Mouse (Mus musculus): ENCODE measurements around the gene Gab2. TPM values are rescaled to one million over a fixed set of nuclear protein-coding genes. Genes with fewer than 3 reads are reported as not detected.

Gab2 gene
- polyA plus RNA-seq, 1 experiment: 6.2 TPM

DNA sequence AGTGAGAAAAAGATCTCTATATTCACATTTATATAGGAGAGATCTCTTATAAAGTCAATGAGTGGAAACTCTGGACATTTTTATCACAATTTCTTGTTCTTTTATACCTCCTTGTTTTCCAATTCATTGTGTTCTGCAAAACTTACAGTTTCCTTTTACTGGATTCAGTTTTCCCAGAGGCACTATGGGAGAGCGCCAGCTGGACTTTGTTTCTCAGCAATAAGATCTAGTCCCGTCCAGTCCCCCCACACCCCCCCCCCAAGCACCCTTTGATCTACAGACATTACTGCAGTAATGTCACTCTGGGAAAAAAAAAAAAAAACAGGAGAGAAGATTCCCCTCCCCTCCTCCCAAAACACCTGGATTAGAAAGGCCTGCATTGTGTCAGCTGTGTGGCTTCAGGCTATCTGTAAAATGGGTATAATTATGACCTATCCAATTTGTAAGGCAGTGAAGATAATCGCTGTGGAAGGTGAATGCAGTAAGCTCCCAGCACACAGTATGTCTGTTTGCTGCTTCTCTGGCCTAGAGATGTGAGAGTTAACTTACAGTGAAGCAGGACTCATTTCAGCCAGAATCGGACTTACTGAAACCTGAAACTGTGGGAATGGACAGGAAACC, 655 bp upstream of the Gab2 start:
- H3K36me3 ChIP-seq (ENCODE audit: control insufficient read depth, insufficient read depth, low read length): no peaks in the 10 kb centered on the region
- WGBS: 83% methylated on average over 4 of the region's 4 CpGs
- peaks cover 14% of the 10 kb centered on the region for H3K4me1 ChIP-seq (replicated peaks; ENCODE audit: control insufficient read depth, insufficient read depth, low read length)
- no peak for DNase-seq
- H3K27me3 ChIP-seq (ENCODE audit: control insufficient read depth, insufficient read depth, low read length): peaks cover 8% of the 10 kb centered on the region
- H3K4me3 ChIP-seq (ENCODE audit: control insufficient read depth, insufficient read depth, low read length): peak overlapping the region; percentile 73; the same call in 1 of the 2 replicates
- no peak overlapping the region for H3K27ac ChIP-seq (ENCODE audit: control insufficient read depth, insufficient read depth, low read length)
- TF ChIP-seq CTCF (IDR thresholded peaks at IDR 0.05; ENCODE audit: borderline replicate concordance, control insufficient read depth, extremely low read depth, insufficient read depth, low read length, poor library complexity): no peak
- no peak for TF ChIP-seq POLR2A (IDR thresholded peaks at IDR 0.05; ENCODE audit: control insufficient read depth, extremely low read depth, insufficient read depth, low read length, poor library complexity)

DNA sequence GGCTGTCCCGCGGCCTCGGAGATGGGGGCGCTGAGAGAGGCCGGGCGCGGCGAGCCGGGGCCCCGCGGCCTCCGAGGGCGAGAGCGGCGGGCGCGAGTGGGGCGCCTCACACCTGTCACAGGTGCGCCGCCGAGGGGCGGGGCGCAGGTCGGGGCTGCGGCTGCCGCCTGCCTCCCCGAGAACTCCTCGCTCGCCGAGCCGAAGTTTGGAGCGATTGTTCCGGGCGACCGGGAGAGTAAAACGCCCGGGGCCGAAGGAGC, 503 bp downstream of the Gab2 start:
- Histone ChIP-seq H3K27ac (ENCODE audit: control insufficient read depth, insufficient read depth, low read length) (no peak overlapping the region), H3K36me3 (ENCODE audit: control insufficient read depth, insufficient read depth, low read length) (no peaks in the 10 kb centered on the region), H3K4me1 (replicated peaks; ENCODE audit: control insufficient read depth, insufficient read depth, low read length) (peaks cover 14% of the 10 kb centered on the region), H3K27me3 (ENCODE audit: control insufficient read depth, insufficient read depth, low read length) (peaks cover 8% of the 10 kb centered on the region), H3K4me3 (ENCODE audit: control insufficient read depth, insufficient read depth, low read length) (peak overlapping the region; percentile 73)
- no peak for DNase-seq
- TF ChIP-seq POLR2A (IDR thresholded peaks at IDR 0.05; ENCODE audit: control insufficient read depth, extremely low read depth, insufficient read depth, low read length, poor library complexity) (no peak), CTCF (IDR thresholded peaks at IDR 0.05; ENCODE audit: borderline replicate concordance, control insufficient read depth, extremely low read depth, insufficient read depth, low read length, poor library complexity) (no peak)
- under 1% methylated on average over 38 of the region's 38 CpGs for WGBS

DNA sequence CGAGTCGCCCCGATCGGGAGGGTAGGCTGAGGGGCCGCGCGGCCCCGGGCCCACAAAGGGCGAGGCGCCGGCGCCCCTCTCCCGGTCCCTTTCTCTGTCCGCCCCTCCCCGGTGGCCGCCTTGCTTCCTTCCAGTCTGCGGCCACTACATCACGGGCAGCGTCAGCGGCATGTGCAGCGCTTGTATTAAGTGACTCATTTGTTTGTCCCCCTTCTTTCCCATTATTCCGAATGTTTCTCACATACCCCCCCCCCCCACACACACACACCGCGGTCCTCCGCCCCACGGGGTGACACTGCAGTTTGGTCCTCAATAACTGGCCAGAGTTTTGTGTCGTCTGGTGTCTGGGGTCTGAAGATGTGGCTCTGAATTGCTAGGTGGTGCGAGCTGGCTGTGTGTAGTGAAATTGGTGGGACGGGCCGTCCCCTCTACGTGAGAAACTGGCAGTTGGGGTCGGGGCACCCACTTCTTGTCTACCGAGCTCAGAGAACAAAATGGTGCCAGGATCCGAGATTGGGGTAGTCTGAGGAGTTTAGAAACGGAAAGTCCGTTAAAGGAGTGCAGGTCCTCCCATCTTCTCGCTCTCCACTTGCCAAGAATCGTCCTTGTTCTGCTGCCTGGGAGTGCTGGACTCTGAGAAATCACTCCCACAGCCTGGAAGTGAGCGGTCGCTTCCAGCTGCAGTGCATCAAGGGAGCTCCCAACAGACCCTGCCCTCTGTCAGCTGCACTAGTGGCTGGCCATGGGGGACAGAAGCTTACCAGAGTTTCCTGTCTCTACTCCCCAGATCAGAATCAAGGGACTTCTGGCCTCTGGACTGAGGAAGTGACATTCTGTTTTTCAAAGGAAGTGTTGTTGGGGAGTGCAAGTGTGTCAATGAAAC, 1.1 kb downstream of the Gab2 start:
- Histone ChIP-seq H3K4me3 (ENCODE audit: control insufficient read depth, insufficient read depth, low read length) (peak overlapping the region; percentile 73), H3K36me3 (ENCODE audit: control insufficient read depth, insufficient read depth, low read length) (no peaks in the 10 kb centered on the region), H3K27me3 (ENCODE audit: control insufficient read depth, insufficient read depth, low read length) (peaks cover 8% of the 10 kb centered on the region), H3K4me1 (replicated peaks; ENCODE audit: control insufficient read depth, insufficient read depth, low read length) (peaks cover 14% of the 10 kb centered on the region), H3K27ac (ENCODE audit: control insufficient read depth, insufficient read depth, low read length) (no peak overlapping the region)
- TF ChIP-seq CTCF (IDR thresholded peaks at IDR 0.05; ENCODE audit: borderline replicate concordance, control insufficient read depth, extremely low read depth, insufficient read depth, low read length, poor library complexity) (no peak), POLR2A (IDR thresholded peaks at IDR 0.05; ENCODE audit: control insufficient read depth, extremely low read depth, insufficient read depth, low read length, poor library complexity) (no peak)
- WGBS: under 1% methylated on average over 39 of the region's 40 CpGs
- no peak for DNase-seq

DNA sequence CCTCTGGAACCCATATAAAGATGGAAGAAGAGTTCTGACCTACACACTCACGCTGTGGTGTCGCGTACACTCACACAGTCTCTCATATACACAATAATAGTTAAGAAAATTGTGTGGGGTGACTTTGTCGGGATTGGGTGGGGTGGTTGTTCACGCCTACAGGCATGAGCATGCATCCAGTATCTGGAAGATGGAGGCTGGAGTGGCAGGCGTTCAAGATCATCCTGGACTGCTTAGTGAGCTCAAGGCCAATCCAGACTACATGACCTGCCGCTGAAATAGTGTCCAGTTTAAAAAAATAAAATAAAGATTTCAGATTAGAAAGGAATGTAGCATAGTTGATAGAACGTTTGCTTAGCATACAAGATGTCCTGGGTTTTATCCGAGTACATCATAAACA, 2.2 kb downstream of the Gab2 start:
- H3K27ac ChIP-seq (ENCODE audit: control insufficient read depth, insufficient read depth, low read length): no peak overlapping the region
- peaks cover 14% of the 10 kb centered on the region for H3K4me1 ChIP-seq (replicated peaks; ENCODE audit: control insufficient read depth, insufficient read depth, low read length)
- H3K27me3 ChIP-seq (ENCODE audit: control insufficient read depth, insufficient read depth, low read length): peaks cover 8% of the 10 kb centered on the region
- 95% methylated on average over 9 of the region's 9 CpGs for WGBS
- no peak for DNase-seq
- no peak for TF ChIP-seq CTCF (IDR thresholded peaks at IDR 0.05; ENCODE audit: borderline replicate concordance, control insufficient read depth, extremely low read depth, insufficient read depth, low read length, poor library complexity)
- no peak for TF ChIP-seq POLR2A (IDR thresholded peaks at IDR 0.05; ENCODE audit: control insufficient read depth, extremely low read depth, insufficient read depth, low read length, poor library complexity)
- H3K4me3 ChIP-seq (ENCODE audit: control insufficient read depth, insufficient read depth, low read length): no peak overlapping the region
- no peaks in the 10 kb centered on the region for H3K36me3 ChIP-seq (ENCODE audit: control insufficient read depth, insufficient read depth, low read length)

DNA sequence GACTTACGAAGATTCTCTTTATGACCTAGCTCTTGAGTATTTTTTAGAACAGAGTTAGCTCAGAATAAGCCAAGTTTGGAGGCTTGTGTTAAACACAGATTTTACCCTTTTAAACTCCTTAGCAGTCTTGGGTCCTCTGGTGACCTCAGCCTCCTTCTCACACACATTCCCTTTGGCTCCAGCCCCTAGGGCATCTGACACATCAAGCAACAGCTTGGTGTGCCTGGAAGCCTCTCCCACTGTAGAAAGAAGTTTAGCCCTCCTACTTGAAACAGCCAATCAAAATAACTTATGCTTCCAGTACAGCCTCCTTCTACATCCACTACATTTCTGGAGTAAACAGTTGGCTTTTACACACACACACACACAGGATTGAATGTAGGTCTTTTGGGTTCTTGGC, 2.8 kb downstream of the Gab2 start:
- no peak overlapping the region for H3K4me3 ChIP-seq (ENCODE audit: control insufficient read depth, insufficient read depth, low read length)
- H3K27ac ChIP-seq (ENCODE audit: control insufficient read depth, insufficient read depth, low read length): no peak overlapping the region
- no peak for TF ChIP-seq POLR2A (IDR thresholded peaks at IDR 0.05; ENCODE audit: control insufficient read depth, extremely low read depth, insufficient read depth, low read length, poor library complexity)
- no peak for TF ChIP-seq CTCF (IDR thresholded peaks at IDR 0.05; ENCODE audit: borderline replicate concordance, control insufficient read depth, extremely low read depth, insufficient read depth, low read length, poor library complexity)
- peaks cover 14% of the 10 kb centered on the region for H3K4me1 ChIP-seq (replicated peaks; ENCODE audit: control insufficient read depth, insufficient read depth, low read length)
- no peaks in the 10 kb centered on the region for H3K36me3 ChIP-seq (ENCODE audit: control insufficient read depth, insufficient read depth, low read length)
- no peak for DNase-seq
- 100% methylated on average over 1 of the region's 1 CpGs for WGBS
- peaks cover 8% of the 10 kb centered on the region for H3K27me3 ChIP-seq (ENCODE audit: control insufficient read depth, insufficient read depth, low read length)

DNA sequence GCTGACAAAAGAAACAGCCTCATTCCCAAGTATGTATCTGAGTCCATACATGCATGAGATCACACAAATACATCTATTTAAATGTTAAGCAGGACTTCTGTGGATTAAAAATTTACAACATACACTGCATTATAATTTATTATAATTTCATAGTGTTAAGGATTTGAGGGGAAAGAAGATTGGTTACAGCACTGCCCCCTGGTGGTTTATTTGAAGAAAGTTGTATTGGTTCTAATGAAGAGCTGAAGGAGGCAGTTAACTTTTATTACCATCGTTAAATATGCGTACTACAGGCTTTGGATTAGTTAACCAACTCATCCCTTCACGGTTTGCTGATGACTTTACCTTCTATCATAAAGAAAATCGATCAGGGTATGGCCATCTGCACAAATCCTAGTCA, 3.9 kb downstream of the Gab2 start:
- DNase-seq: no peak
- TF ChIP-seq POLR2A (IDR thresholded peaks at IDR 0.05; ENCODE audit: control insufficient read depth, extremely low read depth, insufficient read depth, low read length, poor library complexity): no peak
- no peak for TF ChIP-seq CTCF (IDR thresholded peaks at IDR 0.05; ENCODE audit: borderline replicate concordance, control insufficient read depth, extremely low read depth, insufficient read depth, low read length, poor library complexity)
- Histone ChIP-seq H3K27me3 (ENCODE audit: control insufficient read depth, insufficient read depth, low read length) (peaks cover 8% of the 10 kb centered on the region), H3K4me1 (replicated peaks; ENCODE audit: control insufficient read depth, insufficient read depth, low read length) (peaks cover 14% of the 10 kb centered on the region), H3K27ac (ENCODE audit: control insufficient read depth, insufficient read depth, low read length) (no peak overlapping the region), H3K36me3 (ENCODE audit: control insufficient read depth, insufficient read depth, low read length) (no peaks in the 10 kb centered on the region), H3K4me3 (ENCODE audit: control insufficient read depth, insufficient read depth, low read length) (no peak overlapping the region)
- WGBS: 16% methylated on average over 4 of the region's 4 CpGs
